Mouse (Mus musculus) macrophage (primary cell): ENCODE data around the gene Cdc42ep2. TPM values are rescaled to one million over a fixed set of nuclear protein-coding genes. Genes with fewer than 3 reads are reported as not detected.

ENCODE experiments used
- H3K27ac ChIP-seq: fragments of 350-480 bp; formaldehyde crosslinking; 2 replicates; pipeline ENCODE4 v1.9.0; 2021
- H3K36me3 ChIP-seq: fragments of 350-480 bp; formaldehyde crosslinking; 2 replicates; pipeline ENCODE4 v1.9.0; 2021; ENCODE audit errors: inconsistent target
- H3K4me3 ChIP-seq: fragments of 350-480 bp; formaldehyde crosslinking; 2 replicates; pipeline ENCODE4 v1.9.0; 2021; ENCODE audit errors: inconsistent target
- H3K79me2 ChIP-seq: fragments of 350-480 bp; formaldehyde crosslinking; 2 replicates; pipeline ENCODE4 v1.9.0; 2021; ENCODE audit errors: inconsistent target
- WGBS: methylation state at CpG from one replicate; pipeline ENCODE4 v1.1.7; 2026; ENCODE audit warnings: inconsistent platforms; ENCODE audit not compliant: missing documents; 5-methylcytosine and 5-hydroxymethylcytosine counted together
- polyA plus RNA-seq: library from polyadenylated mRNA; stranded (reverse); fragments of 250-400 nt; gene quantifications from 3 replicates; pipeline ENCODE4 v1.2.4, GENCODE M21; 2018; ENCODE audit warnings: inconsistent platforms

Gene Cdc42ep2
- polyA plus RNA-seq, 1 experiment from 2014 or later: 1.7 TPM

DNA sequence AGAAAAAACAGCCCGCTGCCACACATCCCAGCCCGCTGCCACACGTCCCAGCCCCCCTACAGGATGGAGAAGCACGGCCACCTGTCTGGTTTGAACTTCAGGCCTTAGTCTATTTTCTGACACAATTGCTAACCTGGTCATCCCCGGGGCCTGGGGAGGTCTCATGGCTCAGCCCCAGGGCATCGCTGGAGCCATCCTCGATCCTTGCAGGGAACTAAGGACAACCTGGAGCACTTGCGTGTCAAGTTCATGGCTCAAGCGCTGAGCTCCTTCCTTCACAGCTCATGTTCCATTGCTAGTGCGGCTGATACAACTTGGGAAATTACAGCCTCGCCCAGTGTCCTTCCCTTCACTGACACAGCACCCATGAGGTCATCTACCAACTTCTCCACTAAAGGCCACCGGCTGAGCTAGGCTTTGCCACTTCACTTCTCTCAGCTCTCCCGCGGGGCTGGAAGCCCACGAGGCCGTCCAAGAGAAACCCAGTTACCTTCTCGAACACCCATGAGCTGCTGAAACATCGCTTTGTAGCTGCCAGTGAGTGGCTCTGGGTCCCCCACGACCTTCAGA is 28.7 kb upstream of the Cdc42ep2 start:
- peaks cover 42% of the 10 kb centered on the region; the same call in 1 of the 2 replicates for H3K36me3 ChIP-seq
- no peaks in the 10 kb centered on the region for H3K79me2 ChIP-seq
- no peak overlapping the region for H3K4me3 ChIP-seq
- no peak overlapping the region for H3K27ac ChIP-seq
- 97% methylated on average over 17 of the region's 19 CpGs for WGBS

DNA sequence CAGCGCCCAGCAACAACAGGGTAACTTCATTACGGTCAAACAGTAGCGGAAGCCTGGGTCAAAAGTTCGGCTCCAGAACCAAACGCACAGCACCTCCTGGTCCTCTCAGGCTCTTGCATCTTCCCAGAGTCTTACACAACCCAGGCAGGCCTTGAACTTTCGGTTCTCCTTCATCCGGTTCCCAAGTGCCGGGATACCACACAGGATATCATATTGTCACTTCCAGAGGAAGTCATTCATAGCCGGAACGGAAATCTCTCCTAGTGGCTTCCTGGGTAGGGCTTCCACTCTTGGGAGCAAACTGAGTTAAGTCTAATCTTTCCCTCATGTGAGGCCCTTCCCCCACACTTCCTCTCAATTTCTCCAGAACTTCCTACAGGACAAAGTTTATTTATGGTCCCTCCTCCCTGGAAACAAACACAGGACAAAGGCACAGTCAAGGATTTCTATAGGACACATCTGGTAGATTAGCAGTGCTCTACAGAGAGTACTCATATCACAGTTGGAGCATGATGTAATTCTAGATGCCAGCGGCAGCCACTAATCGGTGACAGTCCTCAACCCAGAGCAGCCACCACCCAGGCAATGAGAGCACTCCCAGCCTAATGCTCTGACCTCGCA is 27.6 kb upstream of the Cdc42ep2 start:
- WGBS: 75% methylated on average over 13 of the region's 13 CpGs
- peaks cover 31% of the 10 kb centered on the region; the same call in 1 of the 2 replicates for H3K36me3 ChIP-seq

DNA sequence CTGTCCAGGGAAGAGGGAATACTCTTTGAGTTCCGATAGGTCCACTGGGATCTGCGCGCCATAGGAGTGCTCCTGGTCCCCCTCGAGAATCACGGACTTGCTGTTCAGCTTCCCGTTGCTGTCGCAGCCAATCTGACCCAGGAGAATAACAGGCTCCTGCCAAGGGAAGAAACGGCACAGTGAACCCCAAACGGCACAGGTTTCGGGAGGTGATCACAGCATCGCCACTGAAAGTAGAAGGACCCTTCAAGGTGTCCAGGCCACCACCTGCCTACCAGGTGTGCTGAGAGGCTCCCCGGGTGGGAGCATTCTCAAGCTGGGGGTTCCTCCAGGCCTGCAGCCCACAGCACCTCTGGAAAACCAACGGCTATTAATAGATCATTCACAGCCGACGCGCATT is 27.0 kb upstream of the Cdc42ep2 start:
- 89% methylated on average over 15 of the region's 16 CpGs for WGBS
- Histone ChIP-seq H3K4me3 (no peak overlapping the region), H3K36me3 (peaks cover 29% of the 10 kb centered on the region; the same call in 1 of the 2 replicates), H3K27ac (no peak overlapping the region), H3K79me2 (no peaks in the 10 kb centered on the region)

More for the DNA sequence above, 27.6 kb upstream of the Cdc42ep2 start:
- no peaks in the 10 kb centered on the region for H3K79me2 ChIP-seq
- no peak overlapping the region for H3K27ac ChIP-seq
- H3K4me3 ChIP-seq: no peak overlapping the region

DNA sequence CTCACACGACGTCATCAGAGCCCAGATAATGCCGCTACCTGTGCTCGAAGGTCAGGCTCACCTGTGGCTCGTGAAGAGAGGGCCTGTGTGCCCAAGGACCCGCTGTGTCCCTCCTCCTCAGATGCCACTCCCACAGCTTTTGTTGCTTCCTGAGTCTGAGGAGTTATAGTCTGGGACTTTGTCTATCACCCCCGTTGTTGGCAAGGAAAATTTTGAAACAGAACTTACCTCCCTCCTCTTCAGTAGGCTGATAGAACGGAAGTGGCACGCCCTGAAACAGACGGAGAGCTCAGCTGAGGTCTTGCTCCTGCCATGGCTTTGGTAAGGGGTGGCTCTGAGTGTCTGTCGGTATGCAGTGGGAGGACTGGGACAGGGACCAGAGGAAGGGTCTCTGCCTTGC is 25.6 kb upstream of the Cdc42ep2 start:
- H3K27ac ChIP-seq: no peak overlapping the region
- no peak overlapping the region for H3K4me3 ChIP-seq
- H3K79me2 ChIP-seq: no peaks in the 10 kb centered on the region
- 98% methylated on average over 11 of the region's 11 CpGs for WGBS
- peaks cover 29% of the 10 kb centered on the region; the same call in 1 of the 2 replicates for H3K36me3 ChIP-seq

DNA sequence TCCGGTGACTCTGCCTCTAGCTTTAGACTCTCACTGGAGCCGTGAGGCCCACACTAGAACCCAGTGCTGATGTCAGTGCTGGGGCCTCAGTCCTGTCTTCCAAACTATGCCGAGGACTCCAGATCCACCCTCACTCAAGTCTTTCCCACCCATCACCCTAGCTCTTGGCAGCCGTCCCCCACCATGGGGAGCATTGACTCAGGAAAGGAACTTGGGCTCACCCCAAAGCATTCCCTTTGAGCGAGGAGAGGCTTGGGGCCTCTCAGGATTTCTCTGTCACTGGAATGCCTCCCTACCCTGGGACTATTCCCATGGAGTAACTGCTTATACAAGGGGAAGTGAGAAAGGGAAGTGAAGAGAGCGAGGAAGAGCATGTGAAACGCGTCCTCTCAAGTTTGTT is 21.3 kb upstream of the Cdc42ep2 start:
- H3K79me2 ChIP-seq: no peaks in the 10 kb centered on the region
- WGBS: 50% methylated on average over 8 of the region's 8 CpGs
- peaks cover 30% of the 10 kb centered on the region; the same call in 1 of the 2 replicates for H3K36me3 ChIP-seq
- H3K4me3 ChIP-seq: no peak overlapping the region
- peak overlapping the region; percentile 25 for H3K27ac ChIP-seq

DNA sequence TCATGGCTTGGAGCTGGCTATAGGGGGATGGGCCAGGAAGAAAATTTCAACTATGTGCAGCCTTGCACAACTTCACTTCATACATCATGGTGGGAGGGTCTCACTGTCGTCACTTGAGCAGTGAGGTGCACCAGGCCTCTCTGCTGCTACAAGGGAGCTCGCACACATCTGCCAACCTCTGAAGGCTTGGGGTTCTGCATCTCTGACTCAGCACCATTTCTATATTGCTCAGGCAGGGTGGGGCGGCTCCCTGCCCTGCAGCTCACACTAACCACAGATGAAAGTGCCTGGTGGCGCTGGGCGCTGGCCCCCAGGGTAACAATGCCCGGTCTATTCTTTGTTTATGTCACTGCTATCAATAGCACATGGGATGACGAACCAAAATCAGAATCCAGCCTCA is 20.4 kb upstream of the Cdc42ep2 start:
- Histone ChIP-seq H3K4me3 (no peak overlapping the region), H3K27ac (no peak overlapping the region), H3K79me2 (no peaks in the 10 kb centered on the region), H3K36me3 (peaks cover 21% of the 10 kb centered on the region; the same call in 1 of the 2 replicates)
- 66% methylated on average over 7 of the region's 7 CpGs for WGBS

DNA sequence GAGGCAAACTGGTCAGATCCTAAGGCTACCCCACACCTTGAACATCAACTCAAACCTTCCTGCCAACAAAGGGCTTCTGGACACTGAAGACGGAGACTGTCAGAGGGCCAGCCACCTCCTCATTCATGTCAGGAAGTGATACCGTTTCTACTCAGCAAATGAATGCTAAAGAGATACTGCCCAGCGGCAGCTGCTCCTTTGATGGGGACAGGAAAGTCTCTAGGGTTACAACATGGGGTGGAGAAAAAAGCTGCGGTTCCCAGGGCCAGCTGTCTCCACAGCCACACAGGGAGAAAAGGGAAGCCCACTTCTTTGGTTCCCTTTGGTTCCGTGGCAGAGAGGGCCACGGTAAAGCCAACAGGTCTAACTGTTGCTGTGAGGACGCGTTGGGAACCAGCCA is 19.5 kb upstream of the Cdc42ep2 start:
- Histone ChIP-seq H3K27ac (no peak overlapping the region), H3K36me3 (peaks cover 13% of the 10 kb centered on the region; the same call in 1 of the 2 replicates), H3K4me3 (no peak overlapping the region), H3K79me2 (no peaks in the 10 kb centered on the region)
- 72% methylated on average over 8 of the region's 8 CpGs for WGBS

DNA sequence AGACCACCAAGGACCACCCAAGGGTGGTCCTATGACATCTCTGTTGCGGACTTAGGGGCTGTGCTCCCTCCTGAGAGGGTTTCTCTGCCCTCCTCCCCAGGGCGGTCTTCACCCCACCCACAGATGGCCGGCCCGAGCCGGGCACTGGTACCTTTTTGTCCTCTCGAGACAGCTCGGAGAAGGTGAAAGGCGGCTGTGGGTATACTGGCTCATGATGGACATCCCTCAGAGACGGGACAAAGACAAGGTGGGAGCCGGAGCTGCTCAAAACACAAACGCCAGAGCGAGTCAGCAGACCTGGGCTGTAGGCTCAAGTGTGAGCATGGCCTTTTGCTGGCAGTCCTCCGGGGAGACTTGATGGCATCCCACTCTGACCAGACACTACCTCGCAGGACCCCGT is 18.8 kb upstream of the Cdc42ep2 start:
- H3K4me3 ChIP-seq: no peak overlapping the region
- peaks cover 12% of the 10 kb centered on the region; the same call in 1 of the 2 replicates for H3K36me3 ChIP-seq
- H3K79me2 ChIP-seq: no peaks in the 10 kb centered on the region
- 96% methylated on average over 15 of the region's 15 CpGs for WGBS
- H3K27ac ChIP-seq: no peak overlapping the region

DNA sequence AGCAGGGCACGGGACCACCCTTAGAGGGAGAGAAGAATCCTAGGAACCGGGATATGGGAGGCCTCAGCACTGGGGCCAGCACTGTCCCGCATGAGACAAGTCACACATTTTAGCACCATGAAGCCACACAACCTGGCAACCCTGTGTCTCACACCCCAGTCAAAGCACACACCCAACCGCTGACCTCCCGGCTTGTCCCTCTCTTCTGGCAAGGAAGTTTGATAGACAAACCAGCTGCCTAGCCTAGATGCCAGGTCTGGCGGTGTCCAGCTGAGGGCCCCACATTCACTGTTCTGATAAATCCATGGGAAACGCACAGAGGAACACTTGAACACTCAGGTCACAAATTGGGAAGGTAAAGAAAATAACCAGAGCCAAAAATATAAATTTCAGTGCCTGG is 18.0 kb upstream of the Cdc42ep2 start:
- no peak overlapping the region for H3K4me3 ChIP-seq
- no peak overlapping the region for H3K27ac ChIP-seq
- 96% methylated on average over 7 of the region's 7 CpGs for WGBS
- H3K36me3 ChIP-seq: peaks cover 12% of the 10 kb centered on the region; the same call in 1 of the 2 replicates
- no peaks in the 10 kb centered on the region for H3K79me2 ChIP-seq

DNA sequence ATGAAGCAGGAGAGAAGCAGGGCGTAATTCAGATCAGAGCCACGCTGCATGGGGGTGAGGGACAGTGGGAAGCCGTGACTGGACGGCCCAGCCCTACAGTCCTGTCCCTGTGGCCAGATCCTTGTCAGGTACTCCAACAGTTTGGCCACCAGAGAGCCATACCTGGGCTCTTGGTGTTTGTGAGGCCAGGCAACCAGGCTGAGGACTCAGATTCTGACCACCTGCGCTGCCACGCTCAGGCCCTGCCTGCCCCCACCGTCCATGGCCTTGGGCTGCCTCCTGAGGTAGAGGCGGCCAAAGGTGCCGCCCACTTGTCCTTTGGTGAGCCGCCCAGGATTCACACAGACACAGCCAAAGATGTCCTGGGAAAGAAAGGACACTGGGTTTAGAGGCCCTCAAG is 16.0 kb upstream of the Cdc42ep2 start:
- Histone ChIP-seq H3K4me3 (no peak overlapping the region), H3K79me2 (no peaks in the 10 kb centered on the region), H3K27ac (no peak overlapping the region), H3K36me3 (peaks cover 12% of the 10 kb centered on the region; the same call in 1 of the 2 replicates)
- WGBS: 94% methylated on average over 10 of the region's 10 CpGs

DNA sequence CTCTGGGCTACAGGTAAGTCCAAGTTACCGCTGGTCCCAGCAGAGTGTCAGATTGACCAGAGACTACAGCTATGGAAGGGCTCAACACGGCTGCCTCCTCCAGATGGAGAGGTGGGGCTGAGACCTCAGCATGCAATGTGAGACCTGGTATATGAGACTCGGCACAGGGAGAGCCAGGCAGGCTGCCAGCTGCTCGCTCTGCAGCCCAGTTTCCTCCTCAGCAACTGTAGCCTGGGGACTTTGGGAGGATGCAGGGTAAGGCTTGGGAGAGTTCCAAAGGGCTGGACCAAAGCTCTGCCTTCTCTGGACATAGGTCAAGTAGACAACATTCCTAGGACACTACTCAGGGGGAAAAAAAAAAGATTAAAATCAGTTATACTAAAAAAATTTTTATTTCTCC is 15.6 kb upstream of the Cdc42ep2 start:
- WGBS: 92% methylated on average over 4 of the region's 4 CpGs

DNA sequence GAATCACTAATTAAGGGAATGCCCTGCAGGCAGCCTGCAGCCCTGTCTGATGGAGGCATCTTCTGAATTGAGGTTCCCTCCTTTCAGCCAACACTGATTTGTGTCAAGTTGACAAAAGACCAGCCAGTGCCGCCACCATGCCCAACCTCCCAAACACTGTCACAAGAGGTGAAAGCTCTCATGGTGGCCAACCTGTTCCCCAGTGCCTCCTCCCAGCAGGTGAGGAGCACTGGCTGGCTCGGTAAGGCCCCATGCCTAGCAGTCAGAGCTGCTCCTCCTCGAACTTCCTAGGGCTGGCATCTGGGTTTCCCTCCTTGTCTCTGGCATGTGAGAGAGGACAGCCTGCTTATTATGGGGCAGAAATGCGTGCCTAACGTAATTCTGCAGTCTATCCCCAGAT is 15.1 kb upstream of the Cdc42ep2 start:
- H3K36me3 ChIP-seq: peaks cover 12% of the 10 kb centered on the region; the same call in 1 of the 2 replicates
- H3K79me2 ChIP-seq: no peaks in the 10 kb centered on the region
- H3K4me3 ChIP-seq: no peak overlapping the region
- 91% methylated on average over 5 of the region's 5 CpGs for WGBS
- no peak overlapping the region for H3K27ac ChIP-seq

More for the DNA sequence above, 15.6 kb upstream of the Cdc42ep2 start:
- H3K4me3 ChIP-seq: no peak overlapping the region
- no peaks in the 10 kb centered on the region for H3K79me2 ChIP-seq
- H3K36me3 ChIP-seq: peaks cover 12% of the 10 kb centered on the region; the same call in 1 of the 2 replicates
- H3K27ac ChIP-seq: no peak overlapping the region

DNA sequence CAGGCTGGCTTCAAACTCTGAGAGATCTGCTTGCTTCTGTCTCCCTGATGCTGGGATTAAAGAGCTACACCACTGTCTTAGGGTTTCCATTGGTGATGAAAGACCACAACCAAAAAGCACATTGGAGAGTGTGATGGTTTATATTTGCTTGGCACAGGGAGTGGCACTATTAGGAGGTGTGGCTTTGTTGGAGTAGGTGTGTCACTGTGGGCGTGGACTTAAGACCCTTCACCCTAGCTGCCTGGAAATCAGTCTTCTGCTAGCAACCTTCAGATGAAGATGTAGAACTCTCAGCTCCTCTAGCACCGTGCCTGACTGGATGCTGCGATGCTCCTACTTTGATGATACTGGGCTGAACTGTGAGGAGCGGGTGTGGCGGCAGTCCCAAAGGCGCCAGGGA is 13.9 kb upstream of the Cdc42ep2 start:
- H3K79me2 ChIP-seq: no peaks in the 10 kb centered on the region
- H3K4me3 ChIP-seq: no peak overlapping the region
- H3K36me3 ChIP-seq: peaks cover 12% of the 10 kb centered on the region; the same call in 1 of the 2 replicates
- no peak overlapping the region for H3K27ac ChIP-seq
- 91% methylated on average over 6 of the region's 6 CpGs for whole genome bisulfite sequencing

DNA sequence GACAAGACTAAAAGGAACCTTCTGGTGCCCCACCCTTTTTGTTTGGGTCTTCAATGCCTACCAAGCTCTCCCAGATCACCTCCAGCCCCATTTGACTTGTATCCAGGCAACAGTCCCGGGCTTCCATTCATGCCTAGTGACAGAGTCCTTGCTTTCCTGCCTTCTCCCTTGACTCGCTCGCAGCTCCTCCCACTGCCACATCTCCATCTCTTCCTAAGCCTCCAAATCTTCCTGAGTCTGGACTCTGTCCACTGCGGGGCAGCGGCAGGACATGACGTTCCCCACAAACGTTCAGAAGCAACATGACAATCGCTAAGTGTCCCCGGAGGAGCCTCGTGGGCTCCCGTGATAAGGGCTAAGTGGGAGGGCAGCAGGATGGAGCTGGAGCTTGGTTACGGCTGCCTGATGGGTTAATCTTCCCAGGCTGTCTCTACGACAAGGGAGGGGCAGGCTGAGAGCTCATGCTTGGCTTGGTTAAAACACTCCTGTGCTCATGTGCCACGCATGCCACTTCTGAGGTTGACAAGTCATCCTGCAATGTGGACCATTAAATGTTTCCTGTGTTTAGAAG is 13.3 kb upstream of the Cdc42ep2 start:
- H3K27ac ChIP-seq: no peak overlapping the region
- H3K79me2 ChIP-seq: no peaks in the 10 kb centered on the region
- no peak overlapping the region for H3K4me3 ChIP-seq
- H3K36me3 ChIP-seq: peaks cover 12% of the 10 kb centered on the region; the same call in 1 of the 2 replicates
- WGBS: 54% methylated on average over 14 of the region's 14 CpGs
